Comparison of ENCODE assay signal across 30 mouse cellular contexts in genomic region chr2:31987774-31988173, GRCm38 (mm10). TPM values are rescaled to one million over a fixed set of nuclear protein-coding genes. Genes with fewer than 3 reads are reported as not detected.
"Had no signal": no experiment of that assay in that cellular context is flagged by ENCODE, and none has a peak within 500 bp of the region (broad histone marks: within the 10 kb centered on the region; RNA-seq: fewer than 3 reads in every experiment).

No protein-coding gene starts in this region.

- H3K4me1 ChIP-seq: limb, embryonic 10.5 days; limb, embryonic 12.5 days; limb, embryonic 13.5 days; limb, embryonic 15.5 days; liver, embryonic 12.5 days; liver, embryonic 13.5 days; liver, embryonic 15.5 days; lung, embryonic 15.5 days; midbrain, embryonic 10.5 days; midbrain, embryonic 12.5 days; midbrain, embryonic 15.5 days; neural tube, embryonic 12.5 days had no signal

- H3K9ac ChIP-seq: limb, embryonic 12.5 days; limb, embryonic 13.5 days; limb, embryonic 15.5 days; liver, embryonic 12.5 days; liver, embryonic 13.5 days; liver, embryonic 14.5 days; liver, embryonic 15.5 days; liver, postnatal 0 days; lung, embryonic 14.5 days; lung, embryonic 15.5 days; midbrain, embryonic 12.5 days; midbrain, embryonic 15.5 days; neural tube, embryonic 12.5 days had no signal

- H3K27ac ChIP-seq: limb, embryonic 10.5 days; limb, embryonic 12.5 days; limb, embryonic 13.5 days; limb, embryonic 15.5 days; liver, embryonic 12.5 days; liver, embryonic 13.5 days; liver, embryonic 14.5 days; liver, embryonic 15.5 days; lung, embryonic 15.5 days; macrophage; midbrain, embryonic 10.5 days; midbrain, embryonic 12.5 days; midbrain, embryonic 15.5 days; neural tube, embryonic 12.5 days had no signal

- H3K27me3 ChIP-seq: limb, embryonic 12.5 days; limb, embryonic 13.5 days; limb, embryonic 15.5 days; liver, embryonic 12.5 days; liver, embryonic 13.5 days; liver, embryonic 15.5 days; lung, embryonic 15.5 days; megakaryocyte, embryonic 14.5 days; midbrain, embryonic 12.5 days; midbrain, embryonic 15.5 days; neural tube, embryonic 12.5 days had no signal

- H3K9me3 ChIP-seq: limb, embryonic 10.5 days; limb, embryonic 12.5 days; limb, embryonic 13.5 days; limb, embryonic 15.5 days; liver, embryonic 12.5 days; liver, embryonic 13.5 days; liver, embryonic 15.5 days; lung, embryonic 15.5 days; megakaryocyte, embryonic 14.5 days; midbrain, embryonic 10.5 days; midbrain, embryonic 12.5 days; midbrain, embryonic 15.5 days; neural tube, embryonic 12.5 days had no signal

- H3K4me2 ChIP-seq: limb, embryonic 12.5 days; limb, embryonic 13.5 days; limb, embryonic 15.5 days; liver, embryonic 11.5 days; liver, embryonic 12.5 days; liver, embryonic 13.5 days; liver, embryonic 15.5 days; lung, embryonic 14.5 days; lung, embryonic 15.5 days; midbrain, embryonic 12.5 days; midbrain, embryonic 15.5 days; neural tube, embryonic 12.5 days had no signal

- H3K4me3 ChIP-seq: limb, embryonic 10.5 days; limb, embryonic 12.5 days; limb, embryonic 13.5 days; limb, embryonic 15.5 days; liver, embryonic 12.5 days; liver, embryonic 13.5 days; liver, embryonic 15.5 days; lung, embryonic 15.5 days; megakaryocyte, embryonic 14.5 days; midbrain, embryonic 10.5 days; midbrain, embryonic 12.5 days; midbrain, embryonic 15.5 days; myocyte; neural tube, embryonic 12.5 days had no signal

- DNase-seq: left cerebral cortex, postnatal 4 days; liver; liver, embryonic 13.5 days; liver, postnatal 0 days; lung, adult 2 months; lung, embryonic 14.5 days; lung, postnatal 10 days; lung, postnatal 14 days; lung, postnatal 4 days; midbrain, embryonic 14.5 days had no signal

- ATAC-seq: liver, embryonic 12.5 days; liver, postnatal 0 days; midbrain, embryonic 15.5 days; midbrain, embryonic 16.5 days had no signal

RNA-seq across cellular contexts. Expression of gene Aif1l, which starts 37.8 kb away (rescaled TPM):
- total RNA-seq: megakaryocyte, adult 5-6 weeks; megakaryocyte-erythroid progenitor cell, adult 5-6 weeks; monocyte, adult 5-6 weeks had no signal
- polyA plus RNA-seq: macrophage had no signal
